Mouse (Mus musculus): ENCODE results near the gene Ubash3b. TPM values are rescaled to one million over a fixed set of nuclear protein-coding genes. Genes with fewer than 3 reads are reported as not detected.

The Ubash3b gene
- polyA plus RNA-seq (2014; fragmentation: Nextera tagmentation; extraction: Ambion mirVana) = 10.5 and 12.1 TPM in 2 replicates

- H3K4me2 ChIP-seq (ENCODE audit: low read depth, low read length) = no peak within 1 kb of the TSS
- H3K9me3 ChIP-seq (ENCODE audit: control insufficient read depth, low read length) = no peaks in the 10 kb centered on the region
- no peaks in the 10 kb centered on the region for H3K36me3 ChIP-seq (ENCODE audit: control insufficient read depth, insufficient read depth, low read length)
- H3K4me1 ChIP-seq (ENCODE audit: control insufficient read depth, insufficient read depth, low read length) = peaks cover 8% of the 10 kb centered on the region
- WGBS = 76% methylated on average over 6 of the region's 6 CpGs
- DNase-seq (ENCODE audit: low spot score) (no peak), ATAC-seq (ENCODE audit: low read depth) (no peak)
- H3K27me3 ChIP-seq (replicated peaks; ENCODE audit: control insufficient read depth, insufficient read depth, low read length) = no peaks in the 10 kb centered on the region; the same call in 1 of the 2 replicates
- no peak within 1 kb of the TSS for H3K4me3 ChIP-seq (ENCODE audit: low read depth, low read length)
- no peak within 1 kb of the TSS for H3K9ac ChIP-seq (ENCODE audit: low read depth, low read length)
- H3K27ac ChIP-seq (replicated peaks; ENCODE audit: low read depth, low read length) = no peak within 1 kb of the TSS
Observed at GRCm38 (mm10) chr9:41161413-41161812, at the start of gene Ubash3b. Gene Ubash3b, minus strand, starts transcription at chr9:41161697.

GRCm38 (mm10) chr9:41207130-41208104, 45.9 kb upstream of the Ubash3b start:
- Histone ChIP-seq H3K9me3 (ENCODE audit: control insufficient read depth, low read length) (no peaks in the 10 kb centered on the region), H3K36me3 (ENCODE audit: control insufficient read depth, insufficient read depth, low read length) (no peaks in the 10 kb centered on the region), H3K4me2 (ENCODE audit: low read depth, low read length) (peak overlapping the region; percentile 61), H3K9ac (ENCODE audit: low read depth, low read length) (peak overlapping the region; percentile 61), H3K4me1 (ENCODE audit: control insufficient read depth, insufficient read depth, low read length) (peaks cover 16% of the 10 kb centered on the region), H3K4me3 (ENCODE audit: low read depth, low read length) (peak overlapping the region; percentile 41), H3K27me3 (replicated peaks; ENCODE audit: control insufficient read depth, insufficient read depth, low read length) (no peaks in the 10 kb centered on the region), H3K27ac (replicated peaks; ENCODE audit: low read depth, low read length) (peak overlapping the region; percentile 98)
- DNase-seq (ENCODE audit: low spot score) (peak; percentile 99), ATAC-seq (ENCODE audit: low read depth) (peak; percentile 94)
- 8% methylated on average over 28 of the region's 28 CpGs for WGBS

- no peaks in the 10 kb centered on the region for H3K27me3 ChIP-seq (replicated peaks; ENCODE audit: control insufficient read depth, insufficient read depth, low read length)
- H3K9ac ChIP-seq (ENCODE audit: low read depth, low read length) = no peak overlapping the region
- no peaks in the 10 kb centered on the region for H3K36me3 ChIP-seq (ENCODE audit: control insufficient read depth, insufficient read depth, low read length)
- peak overlapping the region; percentile 98; the same call in 1 of the 2 replicates for H3K27ac ChIP-seq (replicated peaks; ENCODE audit: low read depth, low read length)
- no peaks in the 10 kb centered on the region for H3K9me3 ChIP-seq (ENCODE audit: control insufficient read depth, low read length)
- ATAC-seq (ENCODE audit: low read depth) (no peak), DNase-seq (ENCODE audit: low spot score) (no peak)
- 79% methylated on average over 12 of the region's 12 CpGs for WGBS
- H3K4me3 ChIP-seq (ENCODE audit: low read depth, low read length) = no peak overlapping the region
- peaks cover 11% of the 10 kb centered on the region for H3K4me1 ChIP-seq (ENCODE audit: control insufficient read depth, insufficient read depth, low read length)
- H3K4me2 ChIP-seq (ENCODE audit: low read depth, low read length) = no peak overlapping the region
Observed at GRCm38 (mm10) chr9:41206717-41207116, 45.2 kb upstream of the Ubash3b start.

- Histone ChIP-seq H3K4me3 (ENCODE audit: low read depth, low read length) (no peak overlapping the region), H3K4me1 (ENCODE audit: control insufficient read depth, insufficient read depth, low read length) (peaks cover 3% of the 10 kb centered on the region; the same call in 1 of the 2 replicates), H3K36me3 (ENCODE audit: control insufficient read depth, insufficient read depth, low read length) (no peaks in the 10 kb centered on the region), H3K27ac (replicated peaks; ENCODE audit: low read depth, low read length) (no peak overlapping the region), H3K9ac (ENCODE audit: low read depth, low read length) (no peak overlapping the region), H3K4me2 (ENCODE audit: low read depth, low read length) (no peak overlapping the region), H3K9me3 (ENCODE audit: control insufficient read depth, low read length) (no peaks in the 10 kb centered on the region), H3K27me3 (replicated peaks; ENCODE audit: control insufficient read depth, insufficient read depth, low read length) (no peaks in the 10 kb centered on the region)
- WGBS = 62% methylated on average over 3 of the region's 3 CpGs
- DNase-seq (ENCODE audit: low spot score) (no peak), ATAC-seq (ENCODE audit: low read depth) (no peak)
Observed at GRCm38 (mm10) chr9:41205267-41205666, 43.8 kb upstream of the Ubash3b start.

- Histone ChIP-seq H3K4me3 (ENCODE audit: low read depth, low read length) (no peak overlapping the region), H3K9ac (ENCODE audit: low read depth, low read length) (no peak overlapping the region), H3K9me3 (ENCODE audit: control insufficient read depth, low read length) (no peaks in the 10 kb centered on the region), H3K27me3 (replicated peaks; ENCODE audit: control insufficient read depth, insufficient read depth, low read length) (no peaks in the 10 kb centered on the region), H3K27ac (replicated peaks; ENCODE audit: low read depth, low read length) (no peak overlapping the region), H3K36me3 (ENCODE audit: control insufficient read depth, insufficient read depth, low read length) (no peaks in the 10 kb centered on the region), H3K4me1 (ENCODE audit: control insufficient read depth, insufficient read depth, low read length) (no peaks in the 10 kb centered on the region), H3K4me2 (ENCODE audit: low read depth, low read length) (no peak overlapping the region)
- DNase-seq (ENCODE audit: low spot score) = no peak
- 78% methylated on average over 22 of the region's 22 CpGs for WGBS
- no peak for ATAC-seq (ENCODE audit: low read depth)
Observed at GRCm38 (mm10) chr9:41199456-41200252, 38.2 kb upstream of the Ubash3b start.

- Histone ChIP-seq H3K27me3 (replicated peaks; ENCODE audit: control insufficient read depth, insufficient read depth, low read length) (no peaks in the 10 kb centered on the region), H3K4me2 (ENCODE audit: low read depth, low read length) (no peak overlapping the region), H3K4me1 (ENCODE audit: control insufficient read depth, insufficient read depth, low read length) (no peaks in the 10 kb centered on the region), H3K9ac (ENCODE audit: low read depth, low read length) (no peak overlapping the region), H3K9me3 (ENCODE audit: control insufficient read depth, low read length) (no peaks in the 10 kb centered on the region), H3K36me3 (ENCODE audit: control insufficient read depth, insufficient read depth, low read length) (no peaks in the 10 kb centered on the region), H3K4me3 (ENCODE audit: low read depth, low read length) (no peak overlapping the region), H3K27ac (replicated peaks; ENCODE audit: low read depth, low read length) (no peak overlapping the region)
- ATAC-seq (ENCODE audit: low read depth) = no peak
- WGBS = 65% methylated on average over 12 of the region's 12 CpGs
- DNase-seq (ENCODE audit: low spot score) = no peak
Observed at GRCm38 (mm10) chr9:41198501-41199265, 37.2 kb upstream of the Ubash3b start.

GRCm38 (mm10) chr9:41195742-41196311, 34.3 kb upstream of the Ubash3b start:
- Histone ChIP-seq H3K4me2 (ENCODE audit: low read depth, low read length) (no peak overlapping the region), H3K9ac (ENCODE audit: low read depth, low read length) (no peak overlapping the region), H3K4me1 (ENCODE audit: control insufficient read depth, insufficient read depth, low read length) (no peaks in the 10 kb centered on the region), H3K27me3 (replicated peaks; ENCODE audit: control insufficient read depth, insufficient read depth, low read length) (no peaks in the 10 kb centered on the region), H3K4me3 (ENCODE audit: low read depth, low read length) (no peak overlapping the region), H3K9me3 (ENCODE audit: control insufficient read depth, low read length) (no peaks in the 10 kb centered on the region), H3K36me3 (ENCODE audit: control insufficient read depth, insufficient read depth, low read length) (no peaks in the 10 kb centered on the region), H3K27ac (replicated peaks; ENCODE audit: low read depth, low read length) (no peak overlapping the region)
- WGBS = 73% methylated on average over 10 of the region's 10 CpGs
- ATAC-seq (ENCODE audit: low read depth) (no peak), DNase-seq (ENCODE audit: low spot score) (no peak)
